Mouse (Mus musculus) small intestine, adult 2 months (tissue): ENCODE data around the gene Ftl1-ps1.

Experiments
- CTCF ChIP-seq: fragments of 200-500 bp; IDR thresholded peaks from 2 replicates; pipeline ENCODE4 v1.5.1; 2012; ENCODE audit warnings: low read depth, mild to moderate bottlenecking, control low read depth, inconsistent platforms, low read length, moderate library complexity, mixed read lengths; ENCODE audit not compliant: insufficient replicate concordance, insufficient read length; ENCODE audit errors: extremely low read depth
- POLR2A ChIP-seq: fragments of 200-500 bp; IDR thresholded peaks from 2 replicates; pipeline ENCODE4 v1.6.1; 2012; ENCODE audit warnings: low read depth, mild to moderate bottlenecking, control low read depth, inconsistent platforms, low read length, moderate library complexity

GRCm38 (mm10) chr13:74399298-74399839 is at the start of gene Ftl1-ps1:
- TF ChIP-seq CTCF (no peak), POLR2A (no peak)
